Mouse (Mus musculus) cerebellum, postnatal 14 days (tissue): Measurements from ENCODE around the gene Dnajc13.

Experiments used
- DNase-seq, 2 experiments: peaks; one replicate each; pipeline ENCODE4 v3.0.0; 2021; ENCODE audit warnings: mixed read lengths in 2 of 2

The Dnajc13 gene

GRCm38 (mm10) chr9:104262823-104263352 lies at the start of gene Dnajc13:
Dnajc13 (minus strand) TSS chr9:104262930.
- peak; percentile 98 for DNase-seq

DNA sequence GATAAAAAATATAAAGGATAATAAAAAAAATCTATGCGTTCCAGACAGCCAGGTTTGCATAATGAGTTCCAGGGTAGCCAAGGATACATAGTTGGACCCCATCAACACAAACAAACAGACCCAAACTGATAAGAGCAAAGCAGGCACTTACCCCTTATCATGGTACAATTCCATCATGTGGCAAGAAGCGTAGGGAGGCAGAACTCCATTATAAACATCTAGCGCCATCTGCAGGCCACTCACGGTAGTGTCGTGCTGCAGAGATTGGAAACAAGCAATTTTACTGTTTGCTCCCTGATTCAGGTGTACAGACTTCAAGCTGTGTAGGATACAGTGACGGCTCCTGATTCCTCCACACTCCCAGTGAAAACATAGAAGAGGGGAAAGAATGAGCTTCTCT lies 44.0 kb upstream of the Dnajc13 start:
- peak; percentile 78 to 85 for DNase-seq

DNA sequence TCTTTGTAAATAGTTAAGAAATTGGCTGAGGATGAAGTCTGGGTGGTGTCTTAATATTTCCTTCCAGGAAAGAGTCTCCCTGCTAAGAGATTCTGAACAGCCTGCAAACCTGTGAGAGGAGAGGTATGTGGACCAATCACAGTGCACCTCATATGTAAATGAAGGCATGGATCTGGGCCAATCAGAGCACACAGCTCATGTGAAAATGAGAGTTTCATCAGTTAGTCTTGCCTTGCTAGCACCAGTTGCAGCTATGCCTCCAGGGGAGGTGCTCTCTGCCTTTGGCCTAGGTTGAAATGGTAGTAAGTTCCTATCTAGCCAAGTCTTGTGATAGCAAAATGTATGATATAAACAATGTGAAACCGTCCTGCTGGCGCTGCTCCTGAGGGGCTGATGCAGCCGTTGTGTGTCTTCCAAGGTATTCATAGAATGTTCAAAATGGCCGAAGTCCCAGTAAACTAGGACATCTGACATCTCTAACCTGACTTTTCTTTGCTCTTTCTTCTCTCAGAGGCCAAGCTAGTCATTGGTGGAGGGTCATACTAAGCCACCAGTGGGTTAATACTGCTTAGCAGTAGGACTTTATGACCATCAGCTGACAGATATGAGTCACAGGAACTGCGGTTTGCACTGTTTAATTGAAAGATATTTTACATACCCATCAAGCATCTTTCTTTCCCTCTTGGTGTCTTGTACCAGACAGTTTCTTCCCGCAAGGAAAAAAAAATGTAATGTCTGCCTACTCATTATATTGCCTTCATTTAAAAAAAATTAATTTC lies 42.8 kb upstream of the Dnajc13 start:
- DNase-seq: no peak

DNA sequence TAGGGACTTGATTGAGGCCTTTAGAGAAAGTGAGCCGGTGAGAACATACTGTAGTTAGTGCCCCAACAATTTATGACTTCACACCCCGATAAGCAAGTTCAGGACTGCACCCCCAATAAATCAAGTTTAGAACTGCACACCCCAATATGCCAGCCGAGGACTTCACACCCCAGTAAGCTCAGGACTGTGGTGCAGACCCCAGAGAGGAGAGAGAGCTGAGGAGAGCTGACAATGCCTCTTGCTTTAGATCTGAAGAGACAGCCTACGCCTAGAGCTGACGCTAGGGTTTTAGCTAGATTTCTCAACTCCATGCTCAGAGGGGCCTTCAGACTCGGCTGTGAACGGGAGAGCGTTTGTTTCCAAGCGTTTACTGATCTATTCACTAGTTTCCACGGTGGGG lies 42.1 kb upstream of the Dnajc13 start:
- DNase-seq: no peak

GRCm38 (mm10) chr9:104304376-104304775 lies 41.6 kb upstream of the Dnajc13 start:
- no peak for DNase-seq

- no peak for DNase-seq
Measured at GRCm38 (mm10) chr9:104300569-104300968, 37.8 kb upstream of the Dnajc13 start.

DNA sequence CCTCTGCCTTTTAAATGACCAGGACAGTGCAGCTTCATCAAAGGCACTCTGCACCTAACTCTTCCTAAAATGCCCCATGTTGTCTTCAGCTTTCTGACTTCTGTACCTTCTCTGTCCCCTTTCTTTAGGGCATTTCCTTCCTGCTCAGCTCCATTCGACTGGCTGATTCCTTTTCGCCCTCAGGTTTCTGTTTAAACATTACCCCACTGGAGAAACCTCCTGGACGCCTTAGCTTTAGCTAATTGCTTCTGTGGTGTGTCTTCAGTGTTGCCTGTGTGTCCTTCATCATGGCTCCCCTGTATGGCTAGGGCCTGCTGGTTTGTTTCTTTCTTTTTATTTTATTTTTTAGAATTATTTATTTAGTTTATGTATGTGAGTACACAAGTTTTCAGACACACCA lies 34.3 kb upstream of the Dnajc13 start:
- no peak for DNase-seq

DNA sequence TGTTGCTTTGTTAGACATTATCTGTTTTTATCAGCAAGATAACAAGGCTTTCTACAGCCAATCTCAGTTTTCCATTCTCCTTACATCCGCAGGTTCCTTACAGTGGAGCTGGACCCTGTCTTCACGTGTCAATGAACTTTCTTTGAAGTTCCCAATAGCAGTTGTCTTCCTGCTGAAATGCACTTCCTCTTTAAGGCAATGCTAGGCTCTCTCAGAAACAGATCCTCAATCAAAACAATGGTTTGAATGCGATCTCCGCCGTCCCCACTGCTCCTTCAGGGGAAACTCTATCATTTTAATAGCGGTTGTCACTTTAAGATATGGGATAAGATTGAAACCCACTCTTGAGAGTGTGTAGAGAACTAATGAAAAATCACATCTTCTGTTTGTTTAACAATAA lies 22.2 kb upstream of the Dnajc13 start:
- DNase-seq: no peak

GRCm38 (mm10) chr9:104282536-104282935 lies 19.8 kb upstream of the Dnajc13 start:
- DNase-seq: no peak

DNA sequence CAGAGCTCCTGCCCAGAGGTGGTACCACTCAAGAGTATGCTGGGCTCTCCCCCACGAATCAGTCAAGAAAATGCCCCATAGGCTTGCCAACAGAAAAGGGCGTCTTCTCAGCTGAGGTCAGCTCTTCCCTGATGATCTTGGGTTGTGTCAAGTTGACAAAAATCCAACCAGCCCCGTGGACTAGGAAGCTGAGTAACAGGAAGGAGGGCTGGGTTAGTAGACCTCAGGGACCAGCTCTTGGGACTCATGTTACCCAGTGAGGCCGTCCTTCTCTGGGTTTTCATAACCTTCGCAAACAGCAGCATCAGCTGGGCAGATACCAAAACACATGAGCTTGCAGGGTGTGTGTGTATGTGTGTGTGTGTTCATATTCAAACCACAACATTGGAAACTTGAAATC lies 19.0 kb upstream of the Dnajc13 start:
- no peak for DNase-seq

GRCm38 (mm10) chr9:104280725-104281495 lies 18.2 kb upstream of the Dnajc13 start:
- DNase-seq: no peak

DNA sequence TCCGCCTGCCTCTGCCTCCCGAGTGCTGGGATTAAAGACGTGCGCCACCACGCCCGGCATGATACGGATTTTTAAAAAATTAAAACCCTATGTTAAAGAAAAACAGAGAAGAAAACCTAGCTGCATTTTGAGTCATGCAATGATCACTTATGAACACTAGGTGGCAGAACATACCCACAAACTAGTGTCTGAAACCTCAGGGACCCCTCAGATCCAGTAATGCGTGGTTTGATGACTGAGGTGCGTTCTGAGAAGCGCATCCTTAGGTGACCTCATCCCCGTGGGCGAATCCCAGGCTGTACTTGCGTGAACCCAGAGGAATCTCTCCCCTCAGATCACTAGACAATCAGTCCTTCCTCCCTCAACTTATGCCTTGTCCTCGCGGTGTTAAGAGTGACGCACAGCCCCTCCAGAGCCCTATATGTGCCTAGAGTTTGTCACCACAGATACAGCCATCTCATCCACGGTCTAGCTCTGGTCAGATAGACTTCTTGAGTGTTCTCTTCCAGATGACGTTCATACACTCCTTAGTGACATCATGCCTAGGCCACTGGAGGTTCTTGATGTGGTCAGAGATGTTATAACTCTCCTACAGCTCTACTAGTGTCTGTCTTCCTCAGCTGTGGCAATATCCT lies 14.9 kb upstream of the Dnajc13 start:
- peak; percentile 45 to 55 for DNase-seq

- no peak for DNase-seq
Measured at GRCm38 (mm10) chr9:104275084-104275785, 12.5 kb upstream of the Dnajc13 start.

GRCm38 (mm10) chr9:104272057-104272456 lies 9.3 kb upstream of the Dnajc13 start:
- DNase-seq: no peak

DNA sequence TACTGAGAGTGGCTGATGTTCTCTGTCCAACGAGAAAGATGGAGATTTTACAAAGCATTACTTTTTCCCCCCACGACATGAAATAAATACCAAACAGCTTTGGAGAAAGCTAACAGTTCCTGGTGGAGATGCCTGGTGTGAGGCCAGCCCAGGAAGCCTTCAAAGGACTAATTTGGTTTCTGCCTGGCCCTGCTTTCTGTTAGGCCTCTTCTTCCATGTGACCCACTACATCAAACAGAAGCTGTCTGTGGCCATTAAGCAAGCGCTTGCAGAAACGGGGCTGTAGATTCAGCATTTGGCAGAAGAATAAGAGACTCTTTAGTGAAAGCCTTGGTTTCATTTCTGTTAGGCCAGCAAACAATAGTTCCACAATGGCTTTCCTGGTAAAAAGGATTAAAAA lies 8.9 kb upstream of the Dnajc13 start:
- DNase-seq: no peak

GRCm38 (mm10) chr9:104269944-104270343 lies 7.2 kb upstream of the Dnajc13 start:
- DNase-seq: no peak

DNA sequence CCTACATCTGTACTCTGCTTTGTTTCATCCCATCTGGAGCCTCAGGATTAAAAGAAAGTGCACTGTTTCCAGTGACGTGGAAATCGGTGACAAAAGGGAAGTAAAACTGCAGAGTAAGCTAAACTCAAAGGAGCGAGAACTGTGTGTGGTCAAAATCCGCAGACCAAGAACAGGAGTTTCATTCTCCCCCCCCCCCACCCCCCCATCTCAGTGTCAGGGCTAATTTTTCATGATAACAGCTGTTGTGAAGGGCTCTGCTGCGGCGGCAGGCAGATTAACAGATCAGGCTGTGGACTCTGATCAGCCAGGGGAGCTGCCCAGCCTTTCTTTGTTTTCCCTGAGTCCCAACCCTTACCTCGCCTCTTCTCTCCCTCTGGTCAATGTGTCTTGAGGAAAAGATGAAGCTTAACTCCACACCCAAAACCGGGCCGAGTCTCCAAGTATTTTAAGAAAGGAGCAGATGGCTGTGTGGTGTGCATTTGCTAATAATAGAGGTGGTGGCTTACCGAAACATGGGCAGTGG lies 6.7 kb upstream of the Dnajc13 start:
- DNase-seq: no peak

GRCm38 (mm10) chr9:104264567-104264966 lies 1.8 kb upstream of the Dnajc13 start:
- no peak for DNase-seq

GRCm38 (mm10) chr9:104262016-104262762 lies 541 bp downstream of the Dnajc13 start:
- DNase-seq: peak; percentile 16 to 66

DNA sequence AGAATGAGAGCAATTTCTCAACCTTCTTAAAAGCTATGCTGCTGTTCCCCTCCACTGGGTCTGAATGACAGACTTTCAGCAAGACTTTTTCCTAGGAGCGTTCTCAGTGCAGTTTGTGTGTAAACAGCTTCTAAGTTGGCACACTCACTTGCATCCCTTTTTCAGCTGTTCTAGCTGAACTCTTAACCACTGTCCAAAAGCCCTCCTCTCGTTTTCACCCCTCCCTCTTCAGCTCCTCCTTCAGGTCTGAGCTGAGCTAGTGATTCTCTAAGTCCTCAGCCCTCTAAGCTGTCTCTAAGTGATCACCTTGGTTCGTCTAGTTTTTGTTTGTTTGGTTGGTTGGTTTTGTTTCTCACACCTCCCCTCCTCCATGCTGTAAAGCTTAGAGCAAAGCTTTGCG lies 2.4 kb downstream of the Dnajc13 start:
- no peak for DNase-seq

- no peak for DNase-seq
Measured at GRCm38 (mm10) chr9:104256085-104256484, 6.6 kb downstream of the Dnajc13 start.
